Mouse (Mus musculus) spleen, adult 2 months (tissue): ENCODE results near the gene Celsr2.

Source experiments
- CTCF ChIP-seq: fragments of 200-500 bp; IDR thresholded peaks from 2 replicates; pipeline ENCODE4 v1.5.1; 2011; ENCODE audit warnings: mild to moderate bottlenecking, inconsistent platforms; ENCODE audit not compliant: insufficient read depth, insufficient read length, insufficient replicate concordance; ENCODE audit errors: extremely low read depth
- POLR2A ChIP-seq: fragments of 200-500 bp; IDR thresholded peaks from 2 replicates; pipeline ENCODE4 v1.6.1; 2011; ENCODE audit warnings: low read depth, low read length, inconsistent platforms

DNA sequence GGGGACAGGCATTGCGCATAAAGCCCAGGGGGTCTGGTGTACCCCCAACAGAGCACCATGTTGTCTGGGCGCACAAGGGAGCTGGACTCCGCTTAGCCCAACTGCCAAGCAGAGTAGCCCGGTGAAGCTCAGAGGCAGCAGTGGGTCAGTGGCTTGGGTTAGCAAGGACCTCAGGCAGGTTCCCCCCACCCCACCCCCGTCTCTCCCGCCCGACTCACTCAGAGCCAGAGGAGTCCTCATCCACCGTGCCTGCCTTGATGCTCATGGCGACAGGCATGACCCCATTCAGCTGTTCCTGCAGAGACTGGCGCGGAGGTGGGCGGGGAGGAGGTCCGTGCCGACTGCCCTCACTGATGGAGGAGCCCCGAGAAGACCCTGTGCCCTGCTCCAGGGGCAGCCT is 22.6 kb downstream of the Celsr2 start:
- no peak for TF ChIP-seq CTCF
- no peak for TF ChIP-seq POLR2A
